Mouse (Mus musculus) heart, adult 2 months (tissue): ENCODE measurements around the gene Susd4.

Experiments used
- CTCF ChIP-seq: fragments of 200-600 bp; IDR thresholded peaks from 2 replicates; pipeline ENCODE4 v1.8.1; 2022; ENCODE audit warnings: antibody characterized with exemption, mild to moderate bottlenecking, moderate library complexity
- EP300 ChIP-seq: fragments of 200-500 bp; IDR thresholded peaks from 2 replicates; pipeline ENCODE4 v1.6.1; 2011; ENCODE audit warnings: low read depth, low read length, control low read depth; ENCODE audit not compliant: insufficient read depth
- POLR2A ChIP-seq: fragments of 200-500 bp; IDR thresholded peaks from 2 replicates; pipeline ENCODE4 v1.6.1; 2011; ENCODE audit warnings: mild to moderate bottlenecking, low read depth, low read length, control low read depth; ENCODE audit not compliant: insufficient read depth

- TF ChIP-seq CTCF (no peak), POLR2A (no peak), EP300 (no peak)
Observed at GRCm38 (mm10) chr1:182943911-182944310, 180.3 kb downstream of the Susd4 start.
